Mouse (Mus musculus) neural tube, embryonic 10.5 days (tissue): ENCODE results near the gene Odf3b.

Experiments
- DNase-seq: peaks from one replicate; pipeline ENCODE4 v3.0.0-alpha.2; 2017; ENCODE audit warnings: low spot score; ENCODE audit errors: extremely low spot score

Gene Odf3b

DNA sequence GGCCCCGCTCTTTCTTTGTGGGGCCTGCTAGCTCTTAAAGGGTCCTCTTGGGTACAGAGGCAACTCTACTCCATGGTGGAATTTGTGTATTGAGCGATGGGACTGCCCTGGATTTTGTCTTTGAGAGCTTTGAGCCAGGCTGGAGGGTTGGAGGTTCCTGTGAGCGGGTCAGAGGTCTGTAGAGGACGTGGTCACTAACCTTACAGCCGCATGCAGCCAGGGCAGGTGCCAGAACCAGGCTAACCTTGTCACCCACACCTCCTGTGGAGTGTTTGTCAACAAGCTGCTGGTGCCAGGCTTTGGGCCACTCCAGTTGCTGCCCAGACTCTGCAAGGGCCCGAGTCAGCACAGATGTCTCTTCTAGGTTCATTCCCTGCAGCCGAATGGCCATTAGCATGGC is 3.0 kb downstream of the Odf3b start:
- DNase-seq: no peak

DNA sequence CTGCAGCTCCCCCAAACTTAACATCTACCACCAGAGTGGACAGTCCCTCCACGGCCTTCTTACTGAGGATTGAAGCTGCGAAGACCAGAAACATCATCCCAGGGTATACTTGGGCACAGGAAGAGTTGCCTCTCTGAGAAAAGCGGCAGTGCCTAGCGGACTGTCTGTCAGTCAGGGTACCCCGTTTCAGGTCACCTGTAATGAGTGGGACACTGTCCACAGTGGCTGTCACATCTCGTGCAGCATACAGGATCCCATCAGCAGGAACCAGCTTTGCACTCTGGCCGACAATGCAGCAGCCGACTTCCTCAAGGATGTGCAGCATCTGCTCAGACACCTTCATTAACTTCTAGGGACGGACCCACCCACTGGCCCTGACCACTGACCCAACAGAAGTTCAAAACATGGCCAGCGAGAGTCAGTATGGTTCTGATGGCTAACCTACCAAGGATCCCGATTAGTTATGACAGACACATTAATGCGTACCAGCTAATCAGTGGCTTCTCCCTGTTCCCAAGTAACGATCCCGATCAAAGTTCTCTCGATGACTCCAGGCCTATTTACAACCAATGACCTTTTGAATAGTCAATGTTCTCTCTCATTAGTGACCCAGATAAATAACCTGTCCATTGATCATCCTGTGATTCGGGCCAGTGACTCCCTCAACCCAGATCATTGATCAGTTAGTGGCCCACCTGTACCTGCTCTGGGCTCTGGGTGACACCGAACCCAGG is 4.1 kb downstream of the Odf3b start:
- no peak for DNase-seq

DNA sequence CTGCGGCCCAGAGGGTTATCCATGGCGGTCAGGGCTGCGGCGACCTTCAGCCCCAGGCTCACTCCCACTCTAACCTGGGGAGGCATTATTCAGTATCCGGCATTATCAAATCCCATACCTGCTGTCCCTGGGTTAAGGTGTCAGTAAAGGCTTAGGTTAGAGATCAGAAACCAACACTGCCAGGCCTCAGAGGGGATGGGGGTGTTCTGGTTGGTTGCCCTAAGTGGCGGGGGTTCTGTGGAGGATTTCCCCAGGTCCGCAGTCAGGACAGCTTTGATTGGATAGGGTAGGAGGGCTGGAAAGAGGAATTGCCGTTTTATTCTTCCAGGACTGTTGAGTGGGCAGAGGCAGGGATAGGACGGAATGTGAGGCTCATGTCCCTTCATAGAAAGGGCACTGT is 4.7 kb downstream of the Odf3b start:
- DNase-seq: no peak

DNA sequence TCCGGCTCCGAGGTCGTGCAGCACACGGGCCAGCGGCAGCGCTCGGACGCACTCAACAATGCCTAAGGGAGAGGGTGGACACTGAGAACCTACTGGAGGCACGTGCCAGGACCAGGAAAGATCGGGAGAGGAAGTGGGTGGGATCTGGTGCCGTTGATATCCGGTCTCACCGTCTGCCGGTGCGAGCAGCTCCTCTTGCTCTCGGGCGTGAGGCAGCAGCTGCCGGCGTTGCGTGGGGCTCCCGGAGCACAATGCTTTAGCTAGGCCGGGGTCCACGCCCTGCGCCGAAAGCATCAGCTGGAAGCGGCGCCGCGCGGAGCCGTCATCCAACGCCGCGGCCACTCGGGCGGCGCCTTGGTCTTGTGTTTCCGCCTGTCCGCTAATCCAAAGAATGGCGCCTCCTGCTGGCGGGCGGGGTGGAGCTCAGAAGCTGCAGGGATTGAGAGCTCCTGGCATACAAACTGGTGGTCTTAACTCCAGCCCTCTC is 5.3 kb downstream of the Odf3b start, which contains the start of gene Sco2:
Sco2 (minus strand) TSS at position 85 of the 487 bp plus-strand sequence.
- peak; percentile 99 for DNase-seq

DNA sequence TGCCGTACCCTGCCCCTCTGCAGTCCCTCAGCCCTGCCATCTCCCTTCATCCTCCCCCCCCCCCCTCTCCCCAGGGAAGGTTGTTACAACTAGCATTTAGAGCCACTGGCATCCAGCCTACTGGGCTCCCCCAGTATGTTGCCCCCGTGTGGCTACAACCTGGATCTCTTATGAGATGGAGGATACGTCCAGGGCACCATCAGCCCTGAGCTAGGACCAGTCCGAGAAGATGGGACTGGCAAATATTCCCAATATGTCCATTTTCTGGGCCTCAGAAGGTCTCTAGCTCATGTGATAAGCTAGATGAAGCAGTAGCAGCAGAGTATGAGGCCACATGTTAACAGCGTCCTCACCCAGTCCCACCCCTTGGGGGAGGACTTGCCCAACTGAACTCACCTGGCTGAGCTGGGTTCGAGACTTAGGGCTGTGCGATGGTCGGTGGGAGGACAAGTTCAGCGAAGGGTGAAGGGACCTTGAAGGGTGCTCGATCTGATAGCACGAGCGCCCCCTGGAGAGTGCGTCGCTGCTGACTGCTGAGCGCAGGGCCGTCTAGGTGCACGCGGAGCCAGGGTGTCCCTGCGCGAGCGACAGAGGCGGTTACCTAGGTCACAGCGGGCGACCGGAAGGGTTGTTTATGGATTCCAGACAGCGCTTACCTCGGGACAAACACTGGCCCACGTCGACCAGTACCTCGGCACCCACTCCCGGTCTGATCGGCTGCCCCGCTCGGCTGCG is 5.9 kb downstream of the Odf3b start:
- peak; percentile 78 for DNase-seq

DNA sequence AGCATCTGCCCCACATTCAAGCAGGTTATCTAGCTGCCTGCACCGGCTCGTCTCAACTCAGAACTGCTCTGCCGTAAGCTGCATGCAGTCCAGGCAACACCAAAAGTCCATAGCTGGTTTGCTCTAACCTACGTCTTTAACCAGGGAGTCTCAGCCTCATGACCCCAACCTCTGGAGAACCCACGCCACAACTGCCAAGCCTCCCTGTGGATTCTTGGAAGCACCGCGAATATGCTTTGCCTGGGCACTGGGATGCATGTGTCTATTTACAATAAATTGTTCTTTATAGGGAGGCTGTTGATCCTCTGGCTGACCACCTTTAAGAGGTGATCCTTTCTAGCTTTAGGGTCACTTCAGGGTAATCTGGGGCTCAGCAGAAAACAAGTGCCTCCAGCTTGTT is 6.5 kb downstream of the Odf3b start:
- DNase-seq: no peak

DNA sequence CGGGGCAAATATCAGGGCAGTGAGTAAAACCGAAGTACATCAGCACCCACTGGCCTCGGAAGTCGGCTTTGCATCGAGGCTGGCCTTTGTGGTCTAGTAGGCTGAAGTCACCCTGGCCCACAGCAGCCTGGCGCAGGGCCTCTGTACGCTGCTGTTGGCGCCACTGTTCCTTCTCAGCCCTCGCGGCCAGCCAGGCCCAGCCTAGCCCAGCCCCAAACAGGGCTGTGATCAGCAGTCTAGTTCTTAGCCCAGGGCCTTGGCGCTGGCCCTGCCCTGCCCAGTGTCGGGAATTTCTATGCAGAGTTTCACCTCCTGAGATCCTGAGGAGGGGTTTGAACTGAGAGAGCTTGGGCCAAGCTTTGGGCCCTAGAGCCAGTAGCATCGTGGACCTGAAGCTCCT is 7.0 kb downstream of the Odf3b start:
- no peak for DNase-seq

DNA sequence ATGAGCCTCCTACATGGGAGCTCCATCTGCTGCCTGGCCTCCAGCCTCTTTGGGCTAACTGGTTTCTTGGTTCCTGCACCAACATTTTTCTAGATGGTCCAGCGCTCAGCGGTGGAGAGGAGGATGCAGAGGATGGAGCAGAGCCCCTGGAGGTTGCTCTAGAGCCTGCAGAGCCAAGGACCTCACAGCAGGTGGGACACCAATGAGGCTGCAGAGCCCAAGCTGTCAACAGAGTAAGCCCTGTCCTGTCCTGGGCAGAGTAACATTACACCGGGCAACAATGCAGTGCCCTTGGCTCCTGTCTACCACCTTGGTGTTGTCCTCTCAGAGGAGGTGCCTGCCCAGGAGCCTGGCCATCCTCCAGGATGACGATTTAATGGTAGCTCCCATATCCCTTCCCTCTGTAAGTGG is 13.9 kb downstream of the Odf3b start:
- no peak for DNase-seq

DNA sequence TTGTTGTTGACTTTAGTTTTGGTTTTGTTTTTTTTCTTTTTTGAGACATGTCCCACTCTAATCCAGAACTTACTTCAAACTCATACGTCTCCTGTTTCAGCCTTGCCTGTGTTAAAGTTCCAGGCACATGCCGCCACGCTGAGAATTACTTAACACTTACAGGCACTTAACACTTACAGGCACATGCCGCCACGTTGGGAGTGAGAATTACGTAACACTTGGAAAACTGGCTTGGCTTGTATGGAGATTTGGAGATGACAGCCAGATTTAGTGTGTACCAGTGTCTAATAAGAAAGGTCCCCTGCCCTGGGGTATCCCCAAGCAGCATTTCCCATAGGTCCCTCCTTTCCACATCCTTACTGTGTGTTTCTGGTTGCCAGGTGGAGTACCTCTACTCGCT is 16.0 kb downstream of the Odf3b start:
- no peak for DNase-seq

DNA sequence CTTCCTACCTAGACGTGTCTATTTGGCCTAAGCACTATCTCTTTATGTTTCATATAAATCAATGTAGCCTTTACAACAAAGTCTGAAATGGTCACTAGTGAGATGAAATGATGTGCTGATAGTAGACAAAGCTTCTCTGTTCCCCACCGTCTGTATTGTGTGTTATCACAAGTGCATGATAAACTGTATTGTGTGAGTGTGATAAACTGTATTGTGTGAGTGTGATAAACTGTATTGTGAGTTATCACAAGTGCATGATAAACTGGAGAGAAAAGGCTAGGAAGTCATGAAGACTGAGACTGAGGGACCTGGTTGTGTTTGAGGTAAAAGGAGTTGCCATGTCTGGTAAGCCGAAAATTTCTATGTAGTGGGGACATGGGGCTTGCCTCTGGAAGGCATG is 20.3 kb downstream of the Odf3b start:
- no peak for DNase-seq

DNA sequence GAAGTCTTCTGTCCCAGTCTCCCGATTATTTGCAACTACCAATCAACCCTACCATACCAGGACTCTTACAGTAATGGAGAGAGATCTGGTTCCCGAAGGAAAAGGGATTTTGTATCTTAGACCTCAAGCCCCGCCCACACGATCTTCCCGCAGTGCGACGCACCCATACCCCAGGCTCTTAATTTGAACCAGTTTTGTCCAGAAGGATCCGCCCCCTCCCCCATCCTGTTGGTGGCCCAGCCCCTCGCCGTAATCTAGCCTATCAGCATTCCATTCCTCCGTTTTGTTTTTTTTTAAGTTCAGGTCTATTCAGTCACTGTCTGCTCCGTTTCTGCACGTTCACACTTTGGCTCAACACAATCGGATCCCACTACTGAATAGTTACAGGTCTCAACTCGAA is 22.7 kb downstream of the Odf3b start:
- DNase-seq: peak; percentile 88

DNA sequence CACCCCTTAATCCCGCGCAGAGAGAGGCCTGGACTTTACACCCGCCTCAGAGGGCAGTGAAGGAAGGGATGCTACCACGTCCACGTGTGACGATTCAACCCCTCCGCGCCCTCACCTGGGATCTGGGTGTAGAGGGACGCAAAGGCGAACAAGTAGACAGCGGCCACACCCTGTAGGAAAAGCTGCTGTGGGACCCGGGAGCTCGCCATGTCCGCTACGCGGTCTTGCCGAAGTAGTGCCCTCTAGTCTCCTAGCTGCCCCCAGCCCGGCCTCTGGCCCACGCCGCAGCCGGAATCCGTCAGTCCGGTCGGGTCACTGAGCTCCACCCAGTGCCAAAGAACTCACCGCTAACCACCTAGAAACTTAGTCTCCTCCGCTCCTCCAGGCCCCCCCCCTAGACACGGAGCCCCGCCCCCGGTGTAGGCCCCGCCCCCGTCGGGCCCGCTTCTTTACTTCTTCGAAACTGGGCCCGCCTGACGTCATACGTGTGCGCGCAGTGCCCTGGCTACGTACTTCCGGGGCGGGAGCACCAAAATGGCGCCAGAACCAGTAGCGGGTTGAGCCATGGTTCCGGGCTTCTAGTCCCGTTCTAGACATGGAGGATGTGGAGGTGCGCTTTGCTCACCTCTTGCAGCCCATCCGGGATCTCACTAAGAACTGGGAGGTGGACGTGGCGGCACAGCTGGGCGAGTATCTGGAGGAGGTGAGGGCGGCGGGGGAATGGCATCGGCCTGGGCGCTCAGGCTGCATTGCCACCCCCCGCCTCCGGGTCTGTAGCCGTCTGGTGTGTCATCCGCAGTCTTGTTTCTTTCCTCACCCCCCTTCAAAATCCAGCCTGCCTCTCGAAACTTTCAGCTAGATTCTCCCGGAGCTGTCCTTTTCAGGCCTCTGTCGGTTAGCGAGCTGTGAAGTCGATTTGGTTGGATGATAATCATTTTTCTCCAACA is 23.6 kb downstream of the Odf3b start, which contains the start of the genes Lmf2 and Ncaph2:
Lmf2 (minus strand) TSS at position 419 of the 947 bp plus-strand sequence.
Ncaph2 (plus strand) TSS at position 479 of the 947 bp plus-strand sequence.
- DNase-seq: peak; percentile 99

DNA sequence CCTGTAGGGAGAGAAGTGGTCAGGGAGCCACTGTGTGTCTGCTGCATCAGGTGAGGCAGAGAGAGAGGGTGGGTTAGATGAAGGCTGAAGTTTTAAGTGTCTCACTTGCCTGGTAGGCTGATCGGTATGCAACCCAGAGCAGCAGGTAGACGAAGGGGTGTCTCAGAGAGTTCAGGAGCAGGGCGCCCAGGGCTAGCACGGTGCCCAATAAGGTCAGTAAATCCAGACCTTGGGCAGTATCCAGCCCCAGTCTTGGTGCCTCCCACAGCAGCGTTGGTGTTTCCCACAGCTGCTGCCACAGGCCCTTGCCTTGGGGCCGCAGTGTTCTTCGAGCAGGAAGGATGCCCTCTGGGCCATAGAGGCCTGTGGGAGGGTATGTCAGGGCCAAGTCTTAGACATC is 24.6 kb downstream of the Odf3b start:
- no peak for DNase-seq

DNA sequence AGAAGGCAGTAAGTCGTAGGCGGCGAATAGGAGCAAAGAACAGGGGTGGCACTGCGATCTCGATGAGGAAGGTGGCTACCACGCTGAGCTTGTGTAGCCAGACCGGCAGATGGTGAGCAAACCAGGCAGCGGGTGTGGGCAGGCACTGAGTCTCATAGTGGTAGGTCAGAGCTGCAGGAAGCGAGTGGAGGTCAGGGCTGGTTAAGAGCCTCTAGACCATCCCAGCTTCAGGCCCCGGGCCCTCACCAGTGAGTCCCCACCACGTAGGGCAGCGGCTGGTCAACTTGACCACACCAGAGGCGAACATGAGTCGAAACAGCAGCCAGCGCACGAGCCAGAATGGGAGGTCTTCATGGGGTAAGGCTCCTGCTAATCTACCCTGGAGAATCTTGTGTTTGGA is 25.2 kb downstream of the Odf3b start:
- no peak for DNase-seq

DNA sequence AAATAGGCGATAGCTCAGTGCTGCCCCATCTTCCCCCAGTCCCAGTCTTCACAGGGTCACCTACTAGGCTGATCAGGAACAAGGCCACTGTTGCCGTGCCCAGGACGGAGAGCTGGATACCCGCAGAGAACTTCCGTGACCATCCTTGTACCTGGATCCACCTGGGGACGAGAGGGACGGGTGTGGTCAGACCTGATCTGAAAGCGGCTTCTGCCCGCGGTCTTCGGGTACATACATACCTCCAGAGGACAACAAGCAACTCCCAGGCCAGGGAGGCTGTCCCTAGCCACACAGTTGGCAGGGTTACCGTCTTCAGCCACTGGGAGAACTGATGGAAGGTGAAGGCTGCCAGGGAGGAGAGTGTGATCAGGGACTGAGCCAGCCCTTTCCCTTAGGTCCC is 26.3 kb downstream of the Odf3b start:
- DNase-seq: no peak

DNA sequence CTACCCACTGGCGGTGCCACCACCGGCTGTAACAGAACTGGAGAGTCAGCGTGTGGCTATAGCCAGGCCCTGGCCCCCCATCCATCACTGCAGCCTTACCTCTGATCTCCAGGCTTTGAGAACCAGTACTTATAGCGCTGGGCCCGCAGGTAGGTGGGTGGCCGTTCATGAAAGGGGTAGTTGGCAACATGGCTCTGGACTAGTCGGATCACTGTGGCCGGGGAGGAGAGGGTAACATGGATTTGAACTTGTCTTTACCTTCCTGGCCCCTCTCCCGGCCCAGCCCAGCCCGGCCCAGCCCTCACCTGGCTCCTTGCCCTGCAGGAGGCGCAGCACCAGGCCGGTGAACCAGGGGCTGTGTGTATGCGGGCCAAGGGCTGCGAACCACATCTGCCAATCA is 27.0 kb downstream of the Odf3b start:
- no peak for DNase-seq

DNA sequence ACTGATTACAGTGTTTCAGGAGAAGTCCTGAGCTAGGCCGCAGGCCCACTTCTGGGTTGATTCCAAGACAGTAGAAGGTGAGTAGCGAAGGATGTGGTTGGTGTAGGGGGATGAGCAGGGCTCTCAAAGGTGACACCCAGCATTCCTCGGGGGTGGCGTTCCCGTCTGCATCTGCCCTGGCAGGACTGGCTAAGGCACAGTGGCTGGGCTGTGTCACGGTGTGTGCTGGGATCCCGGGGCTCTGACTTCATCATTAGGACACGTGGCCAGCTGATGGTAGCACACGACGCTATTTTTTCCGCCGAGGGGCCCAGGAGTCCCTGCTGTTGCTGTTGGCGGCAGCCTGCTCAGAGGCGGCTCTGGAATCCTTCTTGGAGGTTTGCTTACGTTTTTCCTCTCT is 27.8 kb downstream of the Odf3b start:
- DNase-seq: no peak

DNA sequence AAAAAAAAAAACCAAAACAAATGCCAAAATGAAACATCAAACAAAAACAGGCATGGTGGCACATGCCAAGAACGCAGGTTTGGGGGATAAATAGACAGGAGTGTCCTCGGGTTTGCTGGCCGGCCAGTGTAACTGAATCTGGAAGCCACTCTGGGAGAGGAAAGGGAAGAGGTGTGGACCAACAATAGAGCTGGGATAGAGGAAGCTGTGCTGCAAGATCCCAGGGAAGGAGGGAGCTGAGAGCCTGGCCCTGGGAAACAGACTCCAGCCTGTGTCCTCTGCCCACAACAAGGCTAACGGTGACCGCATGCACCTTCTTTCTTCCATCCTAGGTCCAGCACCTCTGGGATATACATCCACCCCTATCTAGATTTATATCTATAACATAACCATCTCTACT is 28.6 kb downstream of the Odf3b start:
- no peak for DNase-seq

DNA sequence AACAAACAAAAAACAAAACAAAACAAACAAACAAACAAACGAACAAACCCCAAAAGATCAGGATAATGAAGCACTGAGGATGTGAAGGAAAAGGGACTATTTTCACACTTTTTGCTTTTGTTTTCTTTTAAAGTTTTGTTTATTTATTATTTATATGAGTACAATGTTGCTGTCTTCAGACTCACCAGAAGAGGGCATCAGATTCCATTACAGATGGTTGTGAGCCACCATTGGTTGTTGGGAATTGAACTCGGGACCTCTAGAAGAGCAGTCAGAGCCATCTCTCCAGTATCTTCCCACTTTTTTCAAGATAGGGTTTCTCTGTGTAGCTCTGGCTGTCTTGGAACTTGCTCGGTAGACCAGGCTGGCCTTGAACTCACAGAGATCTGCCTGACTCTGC is 35.8 kb downstream of the Odf3b start:
- no peak for DNase-seq

DNA sequence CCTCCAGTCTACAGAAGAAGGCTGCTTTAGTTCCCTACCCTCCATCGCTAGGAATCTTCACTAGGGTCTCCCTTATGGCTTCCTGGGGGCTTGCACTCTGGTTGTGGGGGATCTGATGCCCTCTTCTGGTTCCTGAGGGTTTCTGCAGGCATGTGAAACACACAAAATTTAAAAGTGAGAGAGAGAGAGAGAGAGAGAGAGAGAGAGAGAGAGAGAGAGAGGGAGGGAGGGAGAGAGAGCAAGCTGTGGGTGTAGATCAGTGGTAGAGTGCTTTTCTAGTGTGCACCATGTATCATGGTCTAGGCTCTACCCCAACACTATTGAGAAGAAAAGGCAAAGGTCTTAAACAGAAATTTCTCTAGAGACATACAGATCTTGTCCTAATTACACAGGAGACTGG is 37.4 kb downstream of the Odf3b start:
- no peak for DNase-seq

DNA sequence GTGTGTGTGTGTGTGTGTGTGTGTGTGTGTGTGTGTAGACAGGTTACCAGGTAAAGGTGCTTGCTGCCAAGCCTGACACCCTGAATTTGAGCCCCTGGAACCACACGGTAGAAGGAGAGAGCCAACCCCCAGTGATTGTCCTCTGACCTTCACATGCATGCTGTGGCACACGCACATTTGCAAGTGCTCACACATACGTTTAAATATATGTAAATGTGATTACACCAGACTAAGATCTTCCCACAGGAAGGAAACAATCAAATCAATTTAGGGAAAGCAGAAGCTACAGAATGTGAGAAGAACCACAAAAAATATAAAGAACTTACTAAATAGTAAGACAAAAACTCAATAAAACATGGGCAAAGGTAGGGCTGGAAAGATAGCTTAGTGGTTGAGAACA is 38.9 kb downstream of the Odf3b start:
- no peak for DNase-seq

DNA sequence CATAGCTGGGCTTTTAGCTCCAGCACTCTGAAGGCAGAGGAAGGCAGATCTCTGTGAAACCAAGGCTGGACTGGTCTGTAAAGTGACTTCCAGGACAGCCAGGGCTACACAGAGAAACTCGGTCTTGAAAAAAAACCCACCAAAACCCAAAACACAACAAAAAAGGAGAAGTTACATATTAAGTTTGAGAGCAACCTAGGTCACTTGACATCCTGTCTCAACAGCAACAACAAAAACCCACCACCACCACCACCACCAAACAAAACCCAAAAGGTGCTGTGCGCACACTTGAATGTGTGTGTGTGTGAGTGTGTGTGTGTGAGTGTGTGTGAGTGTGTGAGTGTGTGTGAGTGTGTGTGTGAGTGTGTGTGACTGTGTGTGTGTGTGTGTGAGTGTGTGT is 39.4 kb downstream of the Odf3b start:
- DNase-seq: no peak
